Mouse (Mus musculus): ENCODE results near the gene Zfhx3. TPM values are rescaled to one million over a fixed set of nuclear protein-coding genes. Genes with fewer than 3 reads are reported as not detected.

Zfhx3 gene
- polyA plus RNA-seq, 2 experiments from 2014 or later, result 0.23 to 0.27 TPM

- no peak for ATAC-seq
Measured at GRCm38 (mm10) chr8:108706848-108707541, 764.6 kb downstream of the Zfhx3 start.

- no peak for ATAC-seq
Measured at GRCm38 (mm10) chr8:108707576-108708281, 765.3 kb downstream of the Zfhx3 start.

GRCm38 (mm10) chr8:108708833-108709387, 766.5 kb downstream of the Zfhx3 start:
- no peak for ATAC-seq

- ATAC-seq, result no peak
Measured at GRCm38 (mm10) chr8:108709441-108709840, 767.0 kb downstream of the Zfhx3 start.

- no peak for ATAC-seq
Measured at GRCm38 (mm10) chr8:108709928-108710606, 767.6 kb downstream of the Zfhx3 start.

- ATAC-seq, result no peak
Measured at GRCm38 (mm10) chr8:108710607-108711489, 768.4 kb downstream of the Zfhx3 start.

- ATAC-seq, result no peak
Measured at GRCm38 (mm10) chr8:108711490-108711793, 769.0 kb downstream of the Zfhx3 start.

- no peak for ATAC-seq
Measured at GRCm38 (mm10) chr8:108712001-108712411, 769.6 kb downstream of the Zfhx3 start.

- ATAC-seq, result no peak
Measured at GRCm38 (mm10) chr8:108712607-108713006, 770.2 kb downstream of the Zfhx3 start.

- ATAC-seq, result no peak
Measured at GRCm38 (mm10) chr8:108713346-108714142, 771.1 kb downstream of the Zfhx3 start.

- no peak for ATAC-seq
Measured at GRCm38 (mm10) chr8:108714143-108714635, 771.7 kb downstream of the Zfhx3 start.

GRCm38 (mm10) chr8:108714636-108715415, 772.4 kb downstream of the Zfhx3 start:
- ATAC-seq, result no peak

GRCm38 (mm10) chr8:108715416-108715948, 773.0 kb downstream of the Zfhx3 start:
- ATAC-seq, result no peak

GRCm38 (mm10) chr8:108716291-108716811, 773.9 kb downstream of the Zfhx3 start:
- ATAC-seq, result no peak

- no peak for ATAC-seq
Measured at GRCm38 (mm10) chr8:108717545-108717944, 775.1 kb downstream of the Zfhx3 start.

GRCm38 (mm10) chr8:108718031-108718430, 775.6 kb downstream of the Zfhx3 start:
- no peak for ATAC-seq

GRCm38 (mm10) chr8:108720840-108721239, 778.4 kb downstream of the Zfhx3 start:
- ATAC-seq, result no peak

GRCm38 (mm10) chr8:108722671-108723513, 780.4 kb downstream of the Zfhx3 start:
- ATAC-seq, result no peak

GRCm38 (mm10) chr8:108723636-108724035, 781.2 kb downstream of the Zfhx3 start:
- ATAC-seq, result no peak

Measured in CD4-positive, CD25-positive, alpha-beta regulatory T cell, adult 4 months (primary cell).